Mouse (Mus musculus) ES-E14 (cell line): ENCODE results near the gene Speer4f2. TPM values are rescaled to one million over a fixed set of nuclear protein-coding genes. Genes with fewer than 3 reads are reported as not detected.

Source experiments
- DNase-seq: peaks from one replicate; pipeline ENCODE4 v3.0.0-alpha.2; 2013; ENCODE audit warnings: low read depth, low spot score
- H3K27ac ChIP-seq: 2 replicates; pipeline ENCODE4 v1.5.1; 2012; ENCODE audit warnings: low read depth, mild to moderate bottlenecking, low read length, moderate library complexity, mixed read lengths; ENCODE audit not compliant: poor library complexity, insufficient read depth, severe bottlenecking
- H3K36me3 ChIP-seq: 2 replicates; pipeline ENCODE4 v1.6.1; 2012; ENCODE audit warnings: mild to moderate bottlenecking, low read length, moderate library complexity, mixed read lengths; ENCODE audit not compliant: control insufficient read depth, poor library complexity, insufficient read depth, severe bottlenecking
- H3K4me1 ChIP-seq, 2 experiments: fragments of 150-350 bp in 1 of 2; sonication (generic) in 1 of 2; 2 replicates each; pipeline ENCODE4 v1.6.1; 2012; ENCODE audit warnings: low read length in 2 of 2, mild to moderate bottlenecking in 1 of 2, mixed read lengths in 1 of 2; ENCODE audit not compliant: control insufficient read depth in 2 of 2, insufficient read depth in 2 of 2, poor library complexity in 1 of 2
- H3K4me3 ChIP-seq, 2 experiments: fragments of 150-350 bp in 1 of 2; sonication (generic) in 1 of 2; 2 replicates each; pipeline ENCODE4 v1.5.1; 2012; ENCODE audit warnings: low read length in 2 of 2, low read depth in 1 of 2, mild to moderate bottlenecking in 1 of 2, mixed read lengths in 1 of 2; ENCODE audit not compliant: insufficient read depth in 1 of 2, poor library complexity in 1 of 2, severe bottlenecking in 1 of 2
- H3K9ac ChIP-seq: 2 replicates; pipeline ENCODE4 v1.6.1; 2012; ENCODE audit warnings: low read depth, mild to moderate bottlenecking, low read length, mixed read lengths; ENCODE audit not compliant: poor library complexity, insufficient read depth, severe bottlenecking
- H3K9me3 ChIP-seq: fragments of 150-350 bp; sonication (generic); 2 replicates; pipeline ENCODE4 v1.6.1; 2012; ENCODE audit warnings: low read depth, mild to moderate bottlenecking, low read length; ENCODE audit not compliant: control insufficient read depth, insufficient read depth
- CHD2 ChIP-seq: IDR thresholded peaks from 2 replicates; pipeline ENCODE4 v1.6.1; 2014; ENCODE audit warnings: mild to moderate bottlenecking, low read depth, low read length, inconsistent platforms
- HCFC1 ChIP-seq: IDR thresholded peaks from 2 replicates; pipeline ENCODE4 v1.6.1; 2012; ENCODE audit warnings: low read length, inconsistent platforms, borderline replicate concordance; ENCODE audit not compliant: insufficient read depth
- MAFK ChIP-seq: IDR thresholded peaks from 2 replicates; pipeline ENCODE4 v1.6.1; 2014; ENCODE audit warnings: mild to moderate bottlenecking, low read depth, low read length, inconsistent platforms; ENCODE audit not compliant: insufficient read depth
- ZC3H11A ChIP-seq: IDR thresholded peaks from 2 replicates; pipeline ENCODE4 v1.6.1; 2012; ENCODE audit warnings: low read depth, mild to moderate bottlenecking, inconsistent platforms, low read length, borderline replicate concordance
- ZNF384 ChIP-seq: IDR thresholded peaks from 2 replicates; pipeline ENCODE4 v1.6.1; 2012; ENCODE audit warnings: low read depth, low read length, inconsistent platforms
- in situ Hi-C, 2 experiments: fragments of 600-800 bp; cut with MboI; formaldehyde crosslinking; loops; one replicate each; pipeline ENCODE4 v1.15.1; 2025; ENCODE audit warnings: low sequenced_read_pairs in 2 of 2, inconsistent platforms in 1 of 2; ENCODE audit not compliant: unreplicated experiment in 2 of 2
- total RNA-seq: library from RNA; depleted of rRNA; stranded (reverse); fragments of 300-350 nt; gene quantifications from 2 replicates; pipeline ENCODE4 v1.2.3, GENCODE M21; 2012

Gene Speer4f2
- total RNA-seq, 1 experiment = not detected

- H3K4me1 ChIP-seq = no peaks in the 10 kb centered on the region
- TF ChIP-seq CHD2 = no peak
- no peak for TF ChIP-seq ZC3H11A
- no peak for TF ChIP-seq HCFC1
- TF ChIP-seq ZNF384 = no peak
- no peak for TF ChIP-seq MAFK
- no peaks in the 10 kb centered on the region for H3K9me3 ChIP-seq
- H3K9ac ChIP-seq = no peak overlapping the region
- no peaks in the 10 kb centered on the region for H3K36me3 ChIP-seq
- no peak for DNase-seq
- in situ Hi-C loops = no loop called here
- no peak overlapping the region for H3K27ac ChIP-seq
- H3K4me3 ChIP-seq = no peak overlapping the region
Measured at GRCm38 (mm10) chr5:17402330-17403125, 29.5 kb downstream of the Speer4f2 start.

GRCm38 (mm10) chr5:17403584-17403983, 30.6 kb downstream of the Speer4f2 start:
- Histone ChIP-seq H3K4me3 (no peak overlapping the region), H3K36me3 (no peaks in the 10 kb centered on the region), H3K9ac (no peak overlapping the region), H3K27ac (no peak overlapping the region), H3K4me1 (no peaks in the 10 kb centered on the region), H3K9me3 (no peaks in the 10 kb centered on the region)
- in situ Hi-C loops = no loop called here
- TF ChIP-seq HCFC1 (no peak), CHD2 (no peak), ZNF384 (no peak), ZC3H11A (no peak), MAFK (no peak)
- no peak for DNase-seq

GRCm38 (mm10) chr5:17408924-17409660, 36.1 kb downstream of the Speer4f2 start:
- no peak overlapping the region for H3K4me3 ChIP-seq
- no peak for DNase-seq
- H3K9me3 ChIP-seq = no peaks in the 10 kb centered on the region
- no peaks in the 10 kb centered on the region for H3K4me1 ChIP-seq
- no peak overlapping the region for H3K27ac ChIP-seq
- TF ChIP-seq ZC3H11A = no peak
- no peak for TF ChIP-seq MAFK
- TF ChIP-seq CHD2 = no peak
- no peak for TF ChIP-seq ZNF384
- no peak for TF ChIP-seq HCFC1
- in situ Hi-C loops = no loop called here
- H3K9ac ChIP-seq = no peak overlapping the region
- H3K36me3 ChIP-seq = no peaks in the 10 kb centered on the region

- H3K4me1 ChIP-seq = no peaks in the 10 kb centered on the region
- no peak for DNase-seq
- TF ChIP-seq ZC3H11A = no peak
- TF ChIP-seq CHD2 = no peak
- TF ChIP-seq MAFK = no peak
- no peak for TF ChIP-seq ZNF384
- no peak for TF ChIP-seq HCFC1
- no peak overlapping the region for H3K9ac ChIP-seq
- no peak overlapping the region for H3K27ac ChIP-seq
- H3K4me3 ChIP-seq = no peak overlapping the region
- H3K9me3 ChIP-seq = no peaks in the 10 kb centered on the region
- in situ Hi-C loops = no loop called here
- H3K36me3 ChIP-seq = no peaks in the 10 kb centered on the region
Measured at GRCm38 (mm10) chr5:17417201-17417600, 44.2 kb downstream of the Speer4f2 start.
